Mouse (Mus musculus) frontal cortex, postnatal 36 days (tissue): ENCODE measurements around the gene Pm20d2.

ENCODE experiments used
- DNase-seq, 2 experiments: peaks; one replicate each; pipeline ENCODE4 v3.0.0; 2022; ENCODE audit warnings: low spot score in 2 of 2

Pm20d2 gene

GRCm38 (mm10) chr4:33124493-33124892 is 65.0 kb downstream of the Pm20d2 start:
- DNase-seq: peak; percentile 12 to 30
